Mouse (Mus musculus) MEL (cell line): ENCODE measurements at regions not wholly inside any gene's neighbourhood (a gene's known extent, or its start where the extent isn't known, plus 50 kb on each side); places are given as distances from the start of the nearest gene placed in this dataset.

Experiments used
- DNase-seq: peaks from one replicate; pipeline ENCODE4 v3.0.0; 2011; ENCODE audit warnings: low read depth, low spot score
- H3K27ac ChIP-seq: 2 replicates; pipeline ENCODE4 v1.5.1; 2012; ENCODE audit warnings: low read depth, mild to moderate bottlenecking, control low read depth, low read length, moderate library complexity; ENCODE audit not compliant: control insufficient read depth
- H3K27me3 ChIP-seq, 2 experiments: fragments of 150-350 bp in 1 of 2; sonication (generic) in 1 of 2; 2 replicates each; pipeline ENCODE4 v1.6.1; 2012; ENCODE audit warnings: low read length in 2 of 2, mild to moderate bottlenecking in 2 of 2, improper control_type of control experiment in 1 of 2, moderate library complexity in 1 of 2; ENCODE audit not compliant: insufficient read depth in 2 of 2, control insufficient read depth in 1 of 2
- H3K36me3 ChIP-seq, 2 experiments: 2 replicates each; pipeline ENCODE4 v1.6.1; 2012 to 2014; ENCODE audit warnings: low read length in 2 of 2, improper control_type of control experiment in 1 of 2, inconsistent platforms in 1 of 2, mild to moderate bottlenecking in 1 of 2; ENCODE audit not compliant: insufficient read depth in 2 of 2, control insufficient read depth in 1 of 2
- H3K4me1 ChIP-seq, 2 experiments: fragments of 150-350 bp in 1 of 2; sonication (generic) in 1 of 2; 2 replicates each; pipeline ENCODE4 v1.6.1; 2012; ENCODE audit warnings: low read length in 2 of 2, improper control_type of control experiment in 1 of 2, mild to moderate bottlenecking in 1 of 2; ENCODE audit not compliant: insufficient read depth in 2 of 2, control insufficient read depth in 1 of 2
- H3K4me3 ChIP-seq, 2 experiments: fragments of 150-350 bp in 1 of 2; sonication (generic) in 1 of 2; 2 replicates each; pipeline ENCODE4 v1.5.1; 2012; ENCODE audit warnings: low read depth in 2 of 2, low read length in 2 of 2, mild to moderate bottlenecking in 2 of 2, moderate library complexity in 2 of 2, control low read depth in 1 of 2, improper control_type of control experiment in 1 of 2; ENCODE audit not compliant: control insufficient read depth in 1 of 2, insufficient read depth in 1 of 2
- H3K79me2 ChIP-seq: 2 replicates; pipeline ENCODE4 v1.6.1; 2012; ENCODE audit warnings: mild to moderate bottlenecking, low read length, moderate library complexity; ENCODE audit not compliant: control insufficient read depth, poor library complexity, insufficient read depth
- H3K9ac ChIP-seq: 2 replicates; pipeline ENCODE4 v1.6.1; 2012; ENCODE audit warnings: low read depth, mild to moderate bottlenecking, control low read depth, low read length, moderate library complexity; ENCODE audit not compliant: control insufficient read depth, poor library complexity, severe bottlenecking
- H3K9me3 ChIP-seq: fragments of 150-350 bp; sonication (generic); replicated peaks from 2 replicates; pipeline ENCODE4 v1.6.1; 2012; ENCODE audit warnings: mild to moderate bottlenecking, low read length, improper control_type of control experiment, moderate library complexity; ENCODE audit not compliant: insufficient read depth
- CHD1 ChIP-seq: IDR thresholded peaks from 2 replicates; pipeline ENCODE4 v1.6.1; 2012; ENCODE audit warnings: low read depth, mild to moderate bottlenecking, inconsistent platforms, low read length, improper control_type of control experiment
- CTCF ChIP-seq, 3 experiments: IDR thresholded peaks in 2 of 3; conservative IDR thresholded peaks in 1 of 3; 2 replicates each; pipeline ENCODE4 v1.5.1; 2011 to 2012; ENCODE audit warnings: low read length in 3 of 3, low read depth in 2 of 3, mild to moderate bottlenecking in 2 of 3, improper control_type of control experiment in 1 of 3, inconsistent platforms in 1 of 3, mixed read lengths in 1 of 3, moderate library complexity in 1 of 3; ENCODE audit not compliant: control insufficient read depth in 1 of 3, insufficient read depth in 1 of 3, poor library complexity in 1 of 3, severe bottlenecking in 1 of 3
- ETS1 ChIP-seq: IDR thresholded peaks from 2 replicates; pipeline ENCODE4 v1.6.1; 2012; ENCODE audit warnings: low read depth, mild to moderate bottlenecking, inconsistent platforms, low read length, improper control_type of control experiment, moderate library complexity
- KAT2A ChIP-seq: conservative IDR thresholded peaks from 2 replicates; pipeline ENCODE4 v1.6.1; 2012; ENCODE audit warnings: low read depth, low read length, improper control_type of control experiment, inconsistent platforms
- MAFK ChIP-seq: IDR thresholded peaks from 2 replicates; pipeline ENCODE4 v1.6.1; 2011; ENCODE audit warnings: low read depth, mild to moderate bottlenecking, low read length, improper control_type of control experiment, borderline replicate concordance
- MYB ChIP-seq: IDR thresholded peaks from 2 replicates; pipeline ENCODE4 v1.6.1; 2011; ENCODE audit warnings: mild to moderate bottlenecking, low read depth, low read length, improper control_type of control experiment
- NELFE ChIP-seq: IDR thresholded peaks from 2 replicates; pipeline ENCODE4 v1.6.1; 2011; ENCODE audit warnings: low read depth, low read length, improper control_type of control experiment
- NRF1 ChIP-seq: IDR thresholded peaks from 2 replicates; pipeline ENCODE4 v1.6.1; 2014; ENCODE audit warnings: low read depth, mild to moderate bottlenecking, inconsistent platforms, low read length, improper control_type of control experiment, moderate library complexity; ENCODE audit not compliant: poor library complexity, insufficient read depth, severe bottlenecking
- RAD21 ChIP-seq: IDR thresholded peaks from 2 replicates; pipeline ENCODE4 v1.6.1; 2011; ENCODE audit warnings: mild to moderate bottlenecking, low read depth, low read length, improper control_type of control experiment
- SIN3A ChIP-seq: IDR thresholded peaks from 2 replicates; pipeline ENCODE4 v1.6.1; 2012; ENCODE audit warnings: low read length, improper control_type of control experiment, inconsistent platforms
- SMC3 ChIP-seq: IDR thresholded peaks from 2 replicates; pipeline ENCODE4 v1.6.1; 2011; ENCODE audit warnings: low read depth, low read length, improper control_type of control experiment
- TBP ChIP-seq: IDR thresholded peaks from 2 replicates; pipeline ENCODE4 v1.8.0; 2011; ENCODE audit warnings: low read depth, low read length, improper control_type of control experiment
- USF2 ChIP-seq, 2 experiments: IDR thresholded peaks; 2 replicates each; pipeline ENCODE4 v1.6.1; 2011 to 2012; ENCODE audit warnings: improper control_type of control experiment in 2 of 2, low read length in 2 of 2, borderline replicate concordance in 1 of 2, inconsistent platforms in 1 of 2, low read depth in 1 of 2, mild to moderate bottlenecking in 1 of 2; ENCODE audit not compliant: insufficient read depth in 1 of 2
- ZC3H11A ChIP-seq: IDR thresholded peaks from 2 replicates; pipeline ENCODE4 v1.6.1; 2012; ENCODE audit warnings: low read depth, mild to moderate bottlenecking, inconsistent platforms, low read length, improper control_type of control experiment

- no peaks in the 10 kb centered on the region for H3K36me3 ChIP-seq
- TF ChIP-seq SIN3A: no peak
- TF ChIP-seq NELFE: no peak
- no peak for TF ChIP-seq ETS1
- no peak for TF ChIP-seq MYB
- no peak for TF ChIP-seq USF2 (IDR thresholded peaks at IDR 0.05; ENCODE audit: borderline replicate concordance in 1 of 2, insufficient read depth in 1 of 2, low read depth in 1 of 2, low read length in 2 of 2)
- no peak for TF ChIP-seq ZC3H11A
- TF ChIP-seq KAT2A: no peak
- TF ChIP-seq RAD21: no peak
- no peak for TF ChIP-seq MAFK
- TF ChIP-seq NRF1: no peak
- no peak for TF ChIP-seq TBP
- TF ChIP-seq CHD1: no peak
- no peaks in the 10 kb centered on the region for H3K4me1 ChIP-seq
- H3K27me3 ChIP-seq: no peaks in the 10 kb centered on the region
- no peak overlapping the region for H3K9ac ChIP-seq
- DNase-seq: no peak
- H3K27ac ChIP-seq: no peak overlapping the region
- H3K4me3 ChIP-seq: no peak overlapping the region
- no peaks in the 10 kb centered on the region for H3K9me3 ChIP-seq
- H3K79me2 ChIP-seq: no peaks in the 10 kb centered on the region
Measured at GRCm38 (mm10) chr7:82119866-82120265, 53.8 kb upstream of the Sh3gl3 start.

GRCm38 (mm10) chr7:82121746-82122145, 51.9 kb upstream of the Sh3gl3 start:
- Histone ChIP-seq H3K4me1 (no peaks in the 10 kb centered on the region), H3K36me3 (no peaks in the 10 kb centered on the region), H3K9ac (no peak overlapping the region), H3K79me2 (no peaks in the 10 kb centered on the region), H3K27me3 (no peaks in the 10 kb centered on the region), H3K27ac (no peak overlapping the region), H3K9me3 (no peaks in the 10 kb centered on the region), H3K4me3 (no peak overlapping the region)
- peak; percentile 50 for DNase-seq
- TF ChIP-seq NELFE (no peak), CTCF (IDR thresholded peaks at IDR 0.05 in 2 of 3, conservative IDR thresholded peaks at IDR 0.05 in 1 of 3; ENCODE audit: control insufficient read depth in 1 of 3, insufficient read depth in 1 of 3, low read depth in 2 of 3, low read length in 3 of 3, poor library complexity in 1 of 3, severe bottlenecking in 1 of 3) (peak; percentile 64 to 80 (median 72)), SMC3 (peak; percentile 52), RAD21 (peak; percentile 38)
